Mouse (Mus musculus) large intestine, adult 2 months (tissue): ENCODE measurements at regions not wholly inside any gene's neighbourhood (a gene's known extent, or its start where the extent isn't known, plus 50 kb on each side); places are given as distances from the start of the nearest gene placed in this dataset.

ENCODE experiments used
- DNase-seq: peaks from one replicate; pipeline ENCODE4 v3.0.0-alpha.2; 2012; ENCODE audit warnings: low read depth, low spot score
- WGBS: fragments of 180-500 bp; shearing (Covaris S2); methylation state at CpG from one replicate; pipeline ENCODE4 v1.1.7; 2018; 5-methylcytosine and 5-hydroxymethylcytosine counted together

DNA sequence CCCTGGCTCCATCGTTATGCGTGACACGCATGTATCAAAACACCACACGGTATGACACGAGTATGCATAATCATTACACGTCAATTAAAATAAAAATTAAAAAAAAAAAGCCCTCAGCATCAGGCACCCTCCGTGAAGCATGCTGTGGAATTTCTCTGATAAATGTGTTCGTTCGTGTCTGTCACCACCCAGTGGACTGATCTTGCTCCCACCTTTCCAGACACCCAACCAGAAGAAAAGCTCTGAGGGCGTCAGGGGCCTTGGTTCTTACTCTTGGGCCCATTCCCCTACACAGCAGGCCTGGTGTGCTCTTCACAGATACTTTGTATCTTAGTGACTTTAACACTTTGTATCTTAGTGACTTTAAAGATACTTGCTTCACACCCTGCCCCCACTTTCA lies 200.5 kb downstream of the Cryba4 start:
- 81% methylated on average over 10 of the region's 10 CpGs for WGBS
- no peak for DNase-seq

DNA sequence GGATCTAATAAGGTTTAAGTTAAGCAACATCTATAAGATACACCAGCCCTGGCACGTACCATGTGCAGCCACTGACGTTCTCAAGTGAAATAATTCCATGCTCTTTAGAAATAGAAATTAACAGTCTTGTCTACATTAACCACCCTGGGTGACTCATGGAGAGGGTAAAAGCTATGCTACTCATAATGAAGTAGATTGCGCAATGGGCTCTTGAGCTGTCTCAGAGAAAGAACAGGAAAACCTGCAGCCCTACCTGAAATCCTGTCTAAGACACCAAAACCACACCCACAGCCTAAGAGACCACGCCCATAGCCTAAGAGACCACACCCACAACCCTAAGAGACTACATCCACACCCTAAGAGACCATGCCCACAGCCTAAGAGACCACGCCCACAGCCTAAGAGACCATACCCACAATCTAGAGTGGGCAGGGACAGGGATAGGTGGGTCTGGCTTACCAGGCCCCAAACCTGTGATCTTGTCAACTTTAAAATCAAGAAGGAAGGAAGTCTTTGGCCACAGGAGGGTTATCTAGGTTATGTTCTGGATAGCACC lies 198.6 kb downstream of the Cryba4 start:
- 68% methylated on average over 5 of the region's 5 CpGs for WGBS
- no peak for DNase-seq

DNA sequence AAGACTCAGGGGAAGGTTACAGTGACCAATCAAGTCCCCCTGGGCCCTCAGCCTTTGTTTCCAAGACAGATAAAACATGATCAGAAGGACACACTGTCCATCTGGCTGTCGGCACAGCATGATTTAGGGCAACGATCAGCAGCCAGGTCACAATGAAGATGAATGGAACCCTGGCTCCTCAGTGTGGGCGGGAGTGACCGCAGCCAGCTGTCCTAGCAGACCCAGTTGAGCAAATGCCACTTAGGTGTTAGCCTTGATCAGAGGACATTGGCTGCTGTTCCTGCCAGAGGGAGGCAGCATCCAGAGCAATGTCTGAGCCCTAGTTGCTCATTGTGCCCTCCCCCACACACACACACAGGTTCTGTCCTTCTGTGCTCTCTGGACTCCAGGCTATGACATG lies 197.3 kb downstream of the Cryba4 start:
- DNase-seq = no peak
- WGBS = 63% methylated on average over 4 of the region's 4 CpGs

DNA sequence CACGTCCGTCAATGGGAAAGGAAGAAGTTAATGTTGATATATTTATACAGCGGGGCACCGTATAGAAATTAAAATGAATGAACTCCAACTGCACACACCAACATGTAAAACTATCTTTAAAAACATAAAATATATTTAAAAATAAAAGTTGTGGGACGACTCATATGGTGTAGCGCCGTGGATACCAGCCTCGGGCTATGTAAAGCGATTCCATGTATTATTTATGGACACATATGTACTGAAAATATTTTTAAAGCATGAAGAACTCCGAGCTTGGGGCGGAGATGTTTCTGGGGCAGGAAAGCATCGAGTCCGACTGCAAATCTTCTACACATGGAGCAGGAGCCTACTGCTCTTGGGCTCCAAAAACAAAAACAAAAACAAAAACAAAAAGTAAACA lies 182.4 kb downstream of the Cryba4 start:
- no peak for DNase-seq
- WGBS = 85% methylated on average over 13 of the region's 13 CpGs

DNA sequence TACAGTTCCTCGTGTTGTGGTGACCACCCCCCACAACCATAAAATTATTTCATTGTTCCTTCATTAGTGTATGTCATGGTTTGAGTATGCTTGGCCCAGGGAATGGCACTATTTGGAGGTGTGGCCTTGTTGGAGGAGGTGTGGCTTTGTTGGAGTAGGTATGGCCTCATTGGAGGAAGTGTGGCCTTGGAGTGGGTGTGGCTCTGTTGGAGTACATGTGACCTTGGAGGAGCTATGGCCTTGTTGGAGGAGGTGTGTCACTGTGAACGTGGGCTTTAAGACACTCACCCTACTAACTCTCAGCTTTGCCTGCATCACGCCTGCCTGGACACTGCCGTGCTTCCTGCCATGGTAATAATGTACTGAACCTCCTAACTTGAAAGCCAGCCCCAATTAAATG lies 179.9 kb downstream of the Cryba4 start:
- DNase-seq = no peak
- WGBS = 45% methylated on average over 4 of the region's 4 CpGs

DNA sequence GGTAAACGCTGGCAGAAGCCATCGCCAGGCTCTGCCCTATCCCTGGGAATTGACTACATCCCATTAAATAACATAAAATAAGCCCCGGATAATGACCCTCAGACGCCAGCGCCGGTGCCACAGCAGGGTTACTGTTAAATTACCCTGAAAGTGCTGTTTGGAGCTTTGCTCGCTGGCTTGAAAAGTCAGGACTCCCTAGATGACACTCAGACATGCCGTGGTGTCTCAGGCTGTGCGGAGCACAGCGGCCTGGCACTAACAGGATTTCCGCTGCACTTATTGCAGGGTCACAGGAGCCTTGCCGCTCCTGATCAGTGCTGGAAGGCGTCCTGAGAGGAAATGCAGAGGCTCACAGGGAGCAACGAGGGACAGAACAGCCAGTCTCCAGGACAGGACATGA lies 175.2 kb downstream of the Cryba4 start:
- WGBS = 67% methylated on average over 14 of the region's 14 CpGs
- DNase-seq = no peak

DNA sequence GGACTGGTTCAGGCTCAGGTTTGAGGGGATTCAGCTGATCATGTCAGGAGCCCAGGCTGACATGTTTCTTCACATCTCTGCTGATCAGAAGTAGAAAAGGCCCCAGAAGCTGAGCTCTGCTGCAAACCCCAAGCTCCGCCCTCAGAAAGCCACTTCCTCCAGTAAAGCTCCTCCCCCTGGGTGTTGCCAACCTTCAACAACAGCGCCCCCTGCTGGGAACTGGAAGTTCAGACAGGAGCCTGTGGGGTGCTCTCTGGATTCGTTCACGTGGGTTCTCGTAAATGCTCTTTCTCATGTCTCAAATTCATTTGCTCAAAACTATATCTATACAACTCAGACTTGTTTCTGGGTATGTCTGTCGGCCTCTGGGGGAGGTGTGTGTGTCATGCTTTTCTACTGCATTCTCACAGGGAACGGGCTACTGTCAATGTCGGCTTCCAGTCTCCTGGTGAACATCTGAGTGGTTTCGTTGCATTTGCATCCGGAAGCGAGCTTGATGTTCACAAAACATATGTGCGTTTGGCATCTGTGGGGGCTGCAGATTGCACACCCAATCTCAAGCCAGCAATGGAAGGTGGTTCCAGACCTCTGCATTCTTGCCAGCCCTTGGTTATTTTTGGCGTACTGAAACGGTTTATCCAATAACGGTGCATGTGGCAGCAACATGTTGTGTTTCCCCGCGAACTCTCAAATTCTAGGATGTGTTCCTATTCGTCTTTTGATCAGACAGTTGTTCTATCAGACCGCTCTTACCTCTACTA lies 174.3 kb downstream of the Cryba4 start:
- no peak for DNase-seq
- 84% methylated on average over 19 of the region's 19 CpGs for WGBS

DNA sequence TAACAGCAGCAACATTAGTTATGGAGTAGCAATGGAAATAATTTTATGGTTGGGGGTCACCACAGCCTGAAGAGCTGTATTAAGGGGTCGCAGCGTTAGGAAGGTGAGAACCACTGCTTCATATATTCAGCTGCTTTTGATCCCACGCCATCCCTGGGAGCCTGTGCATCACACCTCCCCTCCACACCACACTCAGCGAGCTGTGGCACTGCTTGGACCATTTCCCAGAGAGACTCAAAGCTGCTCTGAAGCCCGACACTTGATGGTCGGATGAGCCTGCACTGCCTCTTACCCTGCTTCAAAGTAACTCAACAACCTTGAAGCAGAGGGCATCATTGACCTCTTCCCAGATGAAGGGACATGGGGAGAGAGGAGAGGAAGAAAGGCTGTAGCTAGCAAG lies 171.3 kb downstream of the Cryba4 start:
- 69% methylated on average over 6 of the region's 6 CpGs for WGBS
- DNase-seq = no peak

DNA sequence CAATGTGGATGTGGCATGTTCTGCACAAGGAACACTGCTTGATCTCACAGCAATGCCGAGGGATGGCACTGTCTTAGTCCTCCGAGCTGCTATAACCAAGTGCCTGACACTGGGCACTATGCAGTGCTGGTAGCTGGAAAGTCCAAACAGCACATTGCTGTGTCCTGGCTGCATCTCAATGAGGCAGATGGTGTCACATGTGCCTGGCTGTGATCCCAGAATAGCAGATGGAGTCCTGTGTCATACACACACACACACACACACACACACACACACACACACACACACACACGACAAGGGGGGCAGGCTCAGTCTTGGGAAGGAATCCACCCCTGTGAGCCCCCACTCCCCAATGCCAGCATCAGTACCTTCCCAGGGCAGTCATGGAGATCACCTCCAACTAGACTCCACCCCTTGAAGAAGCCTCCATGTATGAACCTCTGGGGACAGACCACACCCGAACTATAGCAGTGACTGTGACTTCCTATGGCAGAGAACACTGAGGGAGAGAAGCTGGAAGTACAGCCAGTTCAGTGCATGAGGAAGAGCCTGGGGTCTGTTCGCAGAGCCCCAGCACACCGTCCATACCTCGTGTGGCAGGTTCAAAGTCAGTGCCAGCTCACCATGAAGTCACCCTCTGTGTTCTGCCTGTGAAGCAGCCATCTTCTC lies 160.3 kb downstream of the Cryba4 start:
- WGBS = 53% methylated on average over 7 of the region's 7 CpGs
- no peak for DNase-seq

DNA sequence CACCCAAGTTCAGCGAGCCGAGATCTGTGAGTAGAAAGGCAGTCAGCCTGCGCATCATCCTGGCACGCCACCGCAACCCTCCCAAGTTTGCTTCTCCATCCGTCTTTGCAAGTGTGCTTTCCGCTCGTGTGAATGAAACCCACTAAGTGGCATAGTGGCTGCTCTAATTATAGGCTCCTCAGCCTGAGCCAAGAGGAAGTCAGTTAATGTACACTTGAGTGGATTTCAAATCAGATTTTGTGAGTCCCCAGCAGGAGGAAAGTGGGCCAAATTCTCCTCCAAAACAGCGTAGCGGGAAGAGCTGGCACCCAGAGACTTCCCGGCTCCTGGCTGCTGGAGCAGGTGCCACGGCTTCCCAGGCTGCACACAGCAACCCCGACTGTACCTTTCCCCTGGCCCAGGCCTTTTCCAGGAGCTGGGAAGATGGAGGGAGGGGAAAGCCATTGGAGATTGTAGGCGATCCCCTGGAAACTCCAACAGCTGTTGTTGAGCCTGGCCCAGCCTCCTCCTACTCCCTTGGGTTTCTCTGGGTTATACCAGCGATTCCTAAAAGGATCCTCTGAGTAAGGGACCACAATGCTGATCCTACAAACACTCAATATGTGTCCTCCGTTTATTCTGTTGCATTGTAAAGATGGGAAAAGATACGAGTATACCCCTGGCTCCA lies 158.3 kb downstream of the Cryba4 start:
- no peak for DNase-seq
- 65% methylated on average over 17 of the region's 17 CpGs for WGBS

DNA sequence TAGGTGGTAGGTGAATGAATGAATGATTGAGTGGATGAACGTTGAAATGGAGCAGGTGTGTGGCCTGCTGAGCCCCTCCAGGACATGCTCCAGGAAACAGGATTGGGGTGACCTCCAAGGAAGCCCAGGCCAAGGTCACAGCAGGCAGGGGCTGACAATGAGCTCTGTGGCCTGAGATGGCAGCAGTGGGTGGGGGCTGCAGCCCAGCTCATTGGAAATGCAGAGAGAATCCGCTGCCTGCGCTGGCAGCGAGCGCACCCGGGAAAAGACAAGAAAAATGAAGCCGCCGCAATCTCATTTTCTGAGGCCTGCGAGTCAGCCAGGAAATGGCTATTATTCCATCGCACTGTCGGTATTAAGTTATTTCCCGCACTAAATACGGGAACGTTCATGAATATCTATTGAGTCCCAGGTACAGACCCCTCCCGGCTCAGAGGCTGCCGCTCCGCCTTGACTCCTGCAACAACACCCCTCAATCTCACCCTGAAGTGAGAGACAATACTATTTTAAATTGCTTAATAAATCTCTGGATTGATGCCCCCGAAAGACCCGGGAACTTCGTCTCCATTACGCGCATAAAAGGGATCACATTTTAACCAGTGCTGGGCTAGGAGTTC lies 153.7 kb downstream of the Cryba4 start:
- 67% methylated on average over 22 of the region's 22 CpGs for WGBS

DNA sequence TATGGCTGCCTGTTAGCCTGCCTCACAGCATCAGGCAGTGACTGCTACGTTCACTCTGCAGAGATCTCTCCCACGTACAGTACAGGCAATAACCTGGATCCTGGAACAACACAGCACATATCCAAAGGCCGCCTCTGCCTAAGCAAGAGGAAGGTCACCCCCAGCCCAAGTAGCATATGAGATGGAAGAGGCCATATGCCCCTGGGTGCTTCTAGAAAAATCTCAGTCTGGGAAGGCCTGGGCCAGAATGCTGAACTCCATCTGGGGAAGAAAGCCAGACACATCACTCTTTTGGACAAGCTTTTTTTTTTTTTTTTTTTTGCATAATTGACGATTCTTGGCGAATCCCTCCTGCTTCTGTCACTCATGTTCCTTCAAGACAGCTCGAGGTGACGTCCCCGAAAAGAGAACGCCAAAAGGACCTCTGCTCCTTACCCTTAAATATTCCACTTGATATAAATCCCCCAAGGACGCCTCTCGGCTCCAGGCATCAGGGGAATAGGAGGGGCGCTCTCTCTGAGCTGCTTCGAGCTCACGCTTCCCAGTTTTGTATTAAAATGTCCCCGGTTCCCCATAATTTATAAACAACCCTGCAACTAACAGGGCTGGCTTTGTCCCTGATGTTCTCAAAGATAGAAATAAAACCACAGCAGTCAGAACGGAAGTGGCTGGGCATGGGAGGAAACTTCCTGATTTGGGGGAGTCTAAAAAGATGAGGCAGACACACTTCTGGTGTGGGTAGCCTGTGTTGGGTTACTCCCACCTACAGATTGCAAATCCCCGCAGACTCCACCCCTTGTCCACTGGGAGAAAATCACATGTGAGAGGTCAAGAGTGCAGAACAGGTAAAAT lies 150.4 kb downstream of the Cryba4 start:
- 65% methylated on average over 17 of the region's 17 CpGs for WGBS
- no peak for DNase-seq

More for the DNA sequence above, 153.7 kb downstream of the Cryba4 start:
- DNase-seq = no peak

DNA sequence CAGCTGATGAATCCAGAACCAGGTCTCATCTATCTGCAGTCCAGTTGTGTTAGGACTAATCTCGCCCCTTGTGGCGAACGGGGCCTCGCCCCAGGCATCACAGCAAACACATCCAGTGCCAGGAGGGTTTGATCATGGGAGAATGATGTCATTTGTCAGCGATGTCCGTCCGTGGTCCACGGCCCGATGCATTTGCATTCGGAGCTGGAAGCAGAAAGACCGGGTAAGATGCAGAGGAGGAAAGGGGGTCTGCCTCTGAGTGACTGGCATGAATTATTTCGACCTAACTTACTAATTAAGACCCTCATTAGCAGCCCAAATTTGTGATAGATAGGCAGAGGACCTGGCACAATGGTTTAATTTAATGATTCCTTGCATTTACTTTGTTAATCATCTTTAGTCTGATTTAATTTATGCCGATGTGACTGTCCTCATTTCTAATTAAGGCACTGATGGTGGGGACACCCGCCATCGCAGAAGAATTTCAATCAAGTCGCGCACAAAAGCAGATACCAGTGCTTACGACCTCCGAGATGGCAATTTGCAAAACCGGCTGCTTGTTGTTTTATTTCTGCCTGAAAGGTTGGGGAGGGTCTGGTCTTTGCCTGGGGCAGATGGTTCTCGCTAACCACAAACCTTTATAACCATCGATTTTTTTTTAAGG lies 141.9 kb downstream of the Cryba4 start:
- WGBS = 61% methylated on average over 22 of the region's 22 CpGs
- DNase-seq = no peak

DNA sequence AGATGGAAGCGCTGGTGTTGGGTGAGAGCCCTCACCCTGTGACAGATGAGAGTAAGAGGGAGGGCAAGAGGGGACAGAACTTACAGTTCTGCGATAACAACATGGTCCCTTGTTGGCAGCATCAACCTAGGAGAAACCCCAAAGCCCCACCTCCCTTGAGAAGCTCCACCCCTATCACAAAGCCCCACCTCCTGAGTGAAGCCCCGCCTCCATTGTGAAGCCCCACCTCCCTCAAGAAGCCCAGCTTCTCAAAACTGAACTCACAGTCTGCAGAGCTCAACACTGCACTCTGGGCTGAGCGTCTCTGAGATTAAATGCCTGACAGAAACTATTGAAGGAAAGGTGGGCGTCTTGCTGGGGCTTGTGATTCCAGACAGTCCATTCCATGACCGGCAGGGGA lies 131.6 kb downstream of the Cryba4 start:
- WGBS = 69% methylated on average over 6 of the region's 6 CpGs
- DNase-seq = no peak

DNA sequence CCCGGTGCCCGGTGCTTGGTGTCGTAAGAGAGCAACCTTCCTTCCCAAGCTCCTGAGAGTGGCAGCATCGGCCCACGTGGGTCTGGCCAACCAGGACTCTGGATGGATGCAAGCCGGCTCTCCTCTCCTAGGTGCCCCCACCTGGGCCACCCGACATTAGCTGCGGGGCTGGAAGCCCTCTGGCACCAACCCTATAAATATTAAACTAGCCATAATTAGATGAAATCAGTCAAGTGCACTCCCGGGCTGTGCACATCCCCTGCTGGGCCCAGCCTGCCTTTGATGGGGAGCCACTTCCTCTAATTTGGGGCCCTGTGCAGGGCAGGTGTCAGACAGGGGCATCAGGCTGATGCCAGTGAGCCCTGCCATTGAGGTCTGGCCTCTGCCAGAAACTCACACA lies 130.8 kb downstream of the Cryba4 start:
- no peak for DNase-seq
- WGBS = 67% methylated on average over 9 of the region's 9 CpGs

DNA sequence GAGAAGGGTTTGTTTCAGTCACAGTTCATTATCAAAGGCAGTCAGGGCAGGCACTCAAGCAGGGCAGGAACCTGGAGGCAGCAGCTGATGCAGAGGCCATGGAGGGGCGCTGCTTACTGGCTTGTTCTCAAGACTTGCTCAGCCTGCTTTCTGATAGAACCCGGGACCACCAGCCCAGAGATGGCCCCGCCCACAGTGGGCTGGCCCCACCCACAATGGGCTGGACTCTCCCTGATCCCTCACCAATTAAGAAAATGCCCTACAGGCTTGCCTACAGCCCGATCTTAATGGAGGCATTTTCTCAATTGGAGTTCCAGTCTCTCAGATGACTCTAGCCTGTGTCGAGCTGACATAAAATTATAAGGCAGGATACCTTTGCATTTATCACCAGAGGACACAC lies 129.7 kb downstream of the Cryba4 start:
- 21% methylated on average over 5 of the region's 5 CpGs for WGBS
- no peak for DNase-seq

DNA sequence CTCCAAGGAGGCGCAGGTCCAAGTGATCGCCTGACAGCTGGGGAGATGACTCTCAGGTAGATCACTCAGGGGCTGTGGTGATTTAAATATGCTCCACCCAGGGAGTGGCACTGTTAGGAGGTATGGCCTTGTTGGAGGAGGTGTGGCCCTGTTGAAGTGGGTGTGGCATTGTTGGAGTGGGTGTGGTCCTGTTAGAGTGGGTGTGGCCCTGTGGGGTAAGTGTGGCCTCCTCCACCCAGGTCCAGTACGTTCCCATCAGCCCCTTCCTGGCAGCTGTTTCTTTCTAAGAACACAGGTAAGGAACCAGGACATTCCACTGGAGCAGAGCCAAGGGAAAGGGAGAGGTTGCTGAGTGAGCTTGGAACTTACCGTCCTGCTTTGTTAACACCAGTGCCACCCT lies 125.1 kb downstream of the Cryba4 start:
- DNase-seq = no peak
- 50% methylated on average over 4 of the region's 4 CpGs for whole genome bisulfite sequencing

DNA sequence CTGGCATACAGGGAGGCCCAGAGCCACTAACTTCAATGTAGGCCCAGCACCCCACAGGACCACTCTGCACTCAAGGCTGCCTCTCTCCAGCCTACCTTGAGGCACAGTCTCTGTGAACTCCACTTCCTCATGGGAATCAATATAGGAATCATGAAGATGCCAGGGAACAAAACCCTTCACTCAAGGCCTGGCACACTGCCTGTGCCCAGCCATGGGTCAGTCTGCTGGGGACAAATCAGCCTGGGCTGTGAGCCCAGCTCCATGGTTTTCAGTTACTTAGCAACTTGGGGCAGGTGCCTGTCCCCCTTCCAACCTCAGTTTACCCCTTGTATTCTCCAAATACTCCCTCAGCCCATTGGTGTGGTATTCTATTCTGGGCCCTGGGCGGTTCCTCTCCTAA lies 119.6 kb downstream of the Cryba4 start:
- no peak for DNase-seq
- 100% methylated on average over 1 of the region's 1 CpGs for WGBS
